Mouse (Mus musculus): Measurements from ENCODE around the gene Lif.

DNA sequence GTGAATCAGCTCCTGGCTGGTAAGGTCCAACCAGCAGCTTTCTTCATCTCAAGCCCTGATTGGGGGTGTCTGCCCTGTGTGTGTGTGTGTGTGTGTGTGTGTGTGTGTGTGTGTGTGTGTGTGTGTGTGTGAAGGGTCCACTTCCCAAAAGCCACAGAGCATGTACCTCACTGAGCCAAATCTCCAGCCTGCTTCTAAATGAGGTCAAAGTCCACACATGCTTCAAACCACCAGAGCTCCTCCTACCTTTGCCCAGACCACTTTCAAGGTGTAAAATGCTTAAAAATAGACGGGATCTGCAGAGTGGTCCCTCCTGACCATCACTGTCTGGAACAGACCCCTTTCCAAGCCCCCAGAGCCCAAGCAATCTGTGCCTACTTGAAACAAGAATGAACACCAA lies 5.9 kb downstream of the Lif start:
- no peak for TF ChIP-seq CTCF (IDR thresholded peaks at IDR 0.05; ENCODE audit: low read depth, low read length)
- no peak for TF ChIP-seq GATA1 (IDR thresholded peaks at IDR 0.05; ENCODE audit: borderline replicate concordance, low read length)
- TF ChIP-seq TAL1 (conservative IDR thresholded peaks at IDR 0.05; ENCODE audit: low read depth, low read length) = no peak
- no peak for TF ChIP-seq GATA2 (IDR thresholded peaks at IDR 0.05; ENCODE audit: borderline replicate concordance, low read depth, low read length)
- no peak for TF ChIP-seq POLR2AphosphoS5 (IDR thresholded peaks at IDR 0.05; ENCODE audit: insufficient replicate concordance, low read depth, low read length)
